Mouse (Mus musculus) gastrocnemius, postnatal 25 days (tissue): ENCODE measurements around the gene Bmp2. TPM values are rescaled to one million over a fixed set of nuclear protein-coding genes. Genes with fewer than 3 reads are reported as not detected.

Source experiments
- DNase-seq: peaks from one replicate; pipeline ENCODE4 v3.0.0; 2022
- long read RNA-seq, 2 experiments: library from polyadenylated mRNA; stranded (forward); transcript quantifications; one replicate each; pipeline ENCODE4 v2.0.0; 2021
- total RNA-seq, 2 experiments: library from RNA; stranded (reverse); gene quantifications; 1 replicate in 1 of 2; 2 replicates in 1 of 2; pipeline ENCODE4 v1.2.3; 2021

Bmp2 gene
- 1 to 10 TPM in 1 of 2 experiments, under 1 TPM in 1; 0.86 to 1.9 TPM for total RNA-seq
- long read RNA-seq, experiment 1, partial matches to known transcripts, result 0 of 7 reads
- long read RNA-seq, experiment 1, other reads (novel, unspliced or antisense), result 6 of 7 reads
- long read RNA-seq, experiment 2, partial matches to known transcripts, result 0 of 2 reads
- long read RNA-seq, experiment 2, other reads (novel, unspliced or antisense), result 0 of 2 reads

DNA sequence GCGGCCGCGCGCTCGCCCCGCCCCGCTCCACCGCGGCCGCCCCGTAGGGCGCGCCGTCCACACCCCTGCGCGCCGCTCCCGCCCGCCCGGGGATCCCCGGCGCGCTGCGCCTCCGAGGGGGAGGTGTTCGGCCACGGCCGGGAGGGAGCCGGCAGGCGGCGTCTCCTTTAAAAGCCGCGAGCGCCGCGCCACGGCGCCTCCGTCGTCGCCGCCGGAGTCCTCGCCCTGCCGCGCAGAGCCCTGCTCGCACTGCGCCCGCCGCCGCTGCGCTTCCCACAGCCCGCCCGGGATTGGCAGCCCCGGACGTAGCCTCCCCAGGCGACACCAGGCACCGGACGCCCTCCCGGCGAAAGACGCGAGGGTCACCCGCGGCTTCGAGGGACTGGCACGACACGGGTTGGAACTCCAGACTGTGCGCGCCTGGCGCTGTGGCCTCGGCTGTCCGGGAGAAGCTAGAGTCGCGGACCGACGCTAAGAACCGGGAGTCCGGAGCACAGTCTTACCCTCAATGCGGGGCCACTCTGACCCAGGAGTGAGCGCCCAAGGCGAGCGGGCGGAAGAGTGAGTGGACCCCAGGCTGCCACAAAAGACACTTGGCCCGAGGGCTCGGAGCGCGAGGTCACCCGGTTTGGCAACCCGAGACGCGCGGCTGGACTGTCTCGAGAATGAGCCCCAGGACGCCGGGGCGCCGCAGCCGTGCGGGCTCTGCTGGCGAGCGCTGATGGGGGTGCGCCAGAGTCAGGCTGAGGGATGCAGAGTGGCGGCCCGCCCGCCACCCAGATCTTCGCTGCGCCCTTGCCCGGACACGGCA, at the start of gene Bmp2:
Gene Bmp2 (plus strand): TSS at position 129 of the 811 bp plus-strand sequence.
- DNase-seq, result peak; percentile 74

DNA sequence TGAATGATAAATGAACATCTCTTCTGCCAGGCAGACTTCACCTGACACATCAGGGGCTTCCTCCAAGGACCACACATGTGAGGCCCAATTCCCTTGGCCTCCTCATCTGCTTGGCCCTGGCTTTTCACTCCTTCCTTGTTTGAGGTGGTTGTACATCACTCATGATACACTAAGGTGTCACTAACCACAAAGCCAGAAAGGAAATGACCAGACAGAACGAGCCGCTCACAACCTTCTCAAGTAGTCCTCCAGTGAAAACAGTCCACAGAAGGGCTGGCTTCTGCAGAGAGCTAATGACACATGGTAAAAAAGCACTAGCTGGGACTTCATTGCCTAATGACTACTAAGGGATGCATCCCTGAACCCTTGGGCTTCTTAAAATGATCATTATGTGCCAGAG, 46.3 kb upstream of the Bmp2 start:
- DNase-seq, result no peak

DNA sequence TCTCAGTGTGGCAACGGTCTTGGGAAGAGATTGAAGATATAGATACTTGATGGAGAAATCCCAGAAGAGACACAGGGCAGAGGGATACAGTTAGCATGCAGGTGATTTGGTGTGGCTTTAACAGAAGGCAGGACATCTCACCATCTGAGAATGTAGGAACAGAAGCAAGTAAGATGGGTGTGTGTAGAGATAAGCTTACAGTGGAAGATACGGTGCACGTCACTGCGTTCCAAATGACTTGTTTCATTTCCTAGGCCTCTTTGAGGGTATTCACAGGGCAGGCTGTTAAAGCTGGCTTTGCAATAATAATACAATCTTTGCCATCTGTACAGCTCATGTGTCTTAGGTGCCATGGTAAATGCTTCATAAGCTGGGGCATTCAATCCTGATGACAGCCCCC, 44.9 kb upstream of the Bmp2 start:
- DNase-seq, result no peak

DNA sequence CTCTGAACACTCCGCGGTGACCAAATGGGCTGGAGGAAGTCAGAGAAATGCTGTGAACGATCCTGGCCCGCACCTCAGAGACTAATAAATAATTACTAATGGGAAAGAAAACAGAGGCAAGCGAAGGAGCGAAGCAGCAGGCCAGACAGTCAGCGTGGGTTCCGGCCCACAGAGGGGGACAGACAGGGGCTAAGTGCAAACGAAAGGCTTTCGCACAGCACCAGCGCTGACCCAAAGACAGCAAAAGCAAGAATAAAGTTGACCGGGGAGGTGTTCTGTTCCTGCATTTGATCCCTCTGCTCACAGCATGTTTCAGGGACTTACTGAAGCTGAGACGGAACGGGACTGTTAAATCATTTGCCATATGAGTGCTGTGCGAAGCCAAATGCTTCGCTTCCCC, 42.8 kb upstream of the Bmp2 start:
- DNase-seq, result no peak

DNA sequence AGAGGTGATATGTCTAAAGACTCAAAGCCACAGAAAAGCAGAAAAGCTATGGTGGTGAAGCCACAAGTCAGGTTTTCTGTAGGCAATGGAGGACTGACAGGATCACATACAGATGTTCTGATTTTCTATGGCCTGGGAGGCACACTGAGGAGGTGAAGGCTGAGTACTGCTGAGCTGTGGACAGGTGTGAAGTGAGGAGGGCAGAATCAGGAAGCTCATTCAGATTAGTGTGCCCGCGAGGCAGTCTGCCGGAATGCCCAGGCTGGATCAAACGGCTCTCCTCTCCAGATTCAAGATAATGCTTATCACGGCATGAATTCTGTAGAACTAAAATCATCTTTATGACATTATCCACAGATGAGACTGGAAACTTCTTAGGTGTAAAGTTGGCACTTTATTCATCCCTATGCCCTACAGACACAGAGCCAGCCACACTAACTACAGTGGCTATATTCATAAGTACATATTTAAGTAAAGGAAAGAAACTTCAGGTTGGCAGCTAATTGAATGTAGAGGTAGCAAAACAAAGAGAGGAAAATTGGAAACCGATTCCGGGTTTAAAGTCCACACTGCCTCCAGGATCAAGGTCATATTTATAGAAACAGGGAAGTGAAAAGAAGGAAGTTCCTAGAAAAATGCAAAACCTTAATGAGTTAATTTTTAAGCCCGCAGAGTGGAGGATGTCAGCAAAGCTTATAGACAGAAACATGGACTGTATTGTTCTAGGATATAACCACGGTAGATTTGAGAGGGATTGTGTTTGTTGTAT, 40.8 kb upstream of the Bmp2 start:
- no peak for DNase-seq

DNA sequence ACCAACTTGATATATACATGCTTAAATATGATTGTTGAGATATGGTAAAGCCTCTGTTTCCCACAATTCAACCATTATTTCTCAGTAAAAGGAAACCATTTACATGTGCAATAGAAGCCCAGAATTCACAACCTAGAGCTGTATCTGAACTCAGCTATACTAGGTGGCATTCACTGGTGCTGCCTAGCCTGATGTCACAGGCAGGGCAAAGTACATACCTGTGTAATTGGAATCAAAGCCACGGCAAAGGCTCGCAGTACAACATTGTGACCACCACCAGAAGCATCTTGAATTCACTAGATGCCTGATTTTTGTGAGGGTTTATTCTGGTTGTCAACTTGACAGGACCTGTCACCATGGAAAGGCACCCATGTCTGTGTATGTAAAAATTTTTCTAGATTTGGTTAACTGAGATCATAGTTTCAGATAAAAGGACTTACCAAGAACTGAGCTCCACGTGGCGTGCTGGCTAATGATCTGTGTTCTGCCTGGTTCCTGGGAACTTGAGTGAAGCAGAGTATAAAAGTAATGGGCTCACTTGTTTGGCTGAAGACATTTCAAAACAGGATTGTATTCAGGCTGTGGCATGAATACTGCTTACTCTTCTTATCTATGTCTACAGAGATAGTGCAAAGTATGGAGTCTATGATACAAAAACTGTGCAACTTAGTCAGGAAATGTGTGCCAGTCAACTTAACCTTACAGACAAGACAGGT, 35.5 kb upstream of the Bmp2 start:
- no peak for DNase-seq

DNA sequence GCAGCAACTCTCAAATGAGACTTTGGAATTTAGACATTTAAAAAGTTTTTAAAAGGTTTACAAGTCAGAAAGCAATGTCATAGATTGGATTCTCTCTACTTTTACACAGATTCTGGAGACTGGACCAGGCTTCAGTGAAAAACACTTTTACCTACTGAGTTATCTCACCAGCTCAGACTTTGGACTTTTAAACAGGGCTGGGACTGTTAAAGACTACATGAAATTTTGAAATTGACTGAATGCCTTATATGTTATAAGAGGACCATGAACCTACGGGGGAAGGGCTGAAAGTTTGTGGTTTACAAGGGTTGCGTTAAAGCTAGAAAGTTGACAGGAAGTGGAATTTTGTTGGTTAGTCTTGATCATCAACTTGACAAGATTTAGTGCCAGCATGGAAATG, 34.1 kb upstream of the Bmp2 start:
- no peak for DNase-seq

DNA sequence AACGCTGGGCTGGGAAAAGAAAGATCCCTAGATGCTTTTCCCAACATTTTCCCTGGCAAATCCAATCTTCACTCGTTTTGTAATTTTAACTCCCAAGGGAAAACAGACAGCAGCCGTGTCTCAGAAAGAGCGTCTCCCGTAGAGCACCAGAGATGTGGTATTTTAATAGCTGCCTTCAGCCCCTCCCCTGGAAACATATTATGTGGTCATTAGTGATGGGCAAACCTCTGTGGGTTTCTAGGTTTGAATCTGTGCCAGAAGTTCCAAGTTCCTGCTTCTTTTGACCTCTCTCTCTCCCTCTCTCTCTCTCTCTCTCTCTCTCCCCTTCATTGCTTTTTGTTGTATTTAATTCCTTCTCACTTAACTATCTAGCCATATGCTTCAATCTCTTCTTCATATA, 30.8 kb upstream of the Bmp2 start:
- DNase-seq, result no peak

DNA sequence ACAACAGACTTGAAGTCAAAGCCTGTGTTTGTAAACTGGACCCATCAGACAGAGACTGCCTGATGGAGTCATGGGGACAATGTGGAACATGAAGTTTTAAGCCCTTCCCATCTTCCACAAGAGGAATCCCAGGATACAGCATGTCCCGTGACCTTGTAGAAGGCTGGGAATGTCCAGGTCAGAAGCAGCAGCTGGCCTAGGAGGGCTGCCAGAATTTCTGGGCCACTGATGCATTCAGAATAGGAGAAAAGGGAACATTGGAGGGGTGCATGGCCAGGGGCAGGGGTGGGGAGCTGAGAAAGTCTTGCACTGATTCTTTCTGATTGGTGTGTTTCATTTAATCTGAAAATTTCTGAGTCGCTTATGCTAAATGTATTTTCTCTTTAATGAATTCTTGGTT, 29.8 kb upstream of the Bmp2 start:
- DNase-seq, result peak; percentile 73

DNA sequence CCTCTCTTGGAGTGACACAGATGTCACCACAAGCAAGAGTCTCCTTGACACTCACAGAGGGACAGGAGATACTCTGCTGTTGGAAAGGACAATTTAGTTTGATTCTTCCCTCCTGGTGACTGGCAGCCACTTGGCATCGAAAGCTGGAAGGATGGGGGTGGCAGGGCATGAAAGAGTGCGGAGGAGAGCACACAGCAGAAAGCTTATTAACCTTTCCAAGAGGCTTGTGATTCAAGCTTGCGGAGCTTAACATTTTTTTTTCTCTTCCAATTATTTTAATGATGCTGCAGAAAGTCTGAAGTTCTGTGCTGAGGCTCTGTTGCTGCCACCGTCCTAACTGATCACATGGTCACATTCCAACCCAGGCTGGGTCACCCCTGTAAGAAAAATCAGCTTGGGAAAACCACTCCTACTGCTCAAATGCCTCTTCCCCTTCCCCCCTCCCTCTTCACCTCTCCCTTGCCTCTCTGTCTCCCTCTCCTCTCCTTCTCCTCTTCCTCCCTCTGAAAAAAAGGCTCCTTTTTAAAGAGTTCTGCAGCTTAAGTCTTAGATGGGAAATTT, 26.3 kb upstream of the Bmp2 start:
- DNase-seq, result no peak

DNA sequence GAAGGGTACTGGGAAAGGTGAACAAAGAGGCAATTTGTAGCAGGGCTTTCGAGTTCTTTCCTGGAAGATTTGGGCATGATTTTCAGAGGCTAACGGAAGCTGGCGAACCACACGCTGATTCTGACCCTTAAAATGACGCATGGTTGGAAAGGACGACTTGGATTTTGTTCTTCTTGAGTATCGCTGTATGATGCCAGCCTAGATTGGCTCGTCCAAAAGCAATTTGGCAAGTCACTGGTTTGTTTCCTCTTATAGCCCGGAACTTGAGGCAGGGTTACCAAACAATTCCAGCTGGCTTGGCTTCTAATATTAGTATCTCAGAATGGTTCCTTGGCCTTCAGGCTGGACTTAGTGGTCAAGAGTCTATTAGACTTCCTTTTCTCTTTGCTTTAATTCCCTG, 22.6 kb upstream of the Bmp2 start:
- peak; percentile 58 for DNase-seq

DNA sequence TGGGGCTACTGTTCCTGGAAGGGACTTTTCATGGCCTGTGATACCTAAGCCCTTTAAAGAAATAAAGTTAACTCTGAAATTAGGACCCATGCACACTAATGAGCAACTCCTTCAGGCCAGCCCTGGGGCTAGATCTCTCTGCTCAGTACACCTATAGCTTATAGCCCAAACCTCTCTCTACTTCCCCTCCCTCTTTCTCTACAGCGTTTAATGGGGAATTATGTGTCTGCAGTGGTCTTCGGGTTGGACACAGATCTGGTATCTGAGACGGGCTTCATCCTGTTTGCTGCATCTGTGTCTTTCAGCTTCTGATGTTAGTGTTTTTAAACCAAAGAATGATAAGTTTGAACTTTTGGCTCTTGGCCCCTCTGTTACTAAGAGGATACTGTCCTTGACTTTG, 18.9 kb upstream of the Bmp2 start:
- no peak for DNase-seq

DNA sequence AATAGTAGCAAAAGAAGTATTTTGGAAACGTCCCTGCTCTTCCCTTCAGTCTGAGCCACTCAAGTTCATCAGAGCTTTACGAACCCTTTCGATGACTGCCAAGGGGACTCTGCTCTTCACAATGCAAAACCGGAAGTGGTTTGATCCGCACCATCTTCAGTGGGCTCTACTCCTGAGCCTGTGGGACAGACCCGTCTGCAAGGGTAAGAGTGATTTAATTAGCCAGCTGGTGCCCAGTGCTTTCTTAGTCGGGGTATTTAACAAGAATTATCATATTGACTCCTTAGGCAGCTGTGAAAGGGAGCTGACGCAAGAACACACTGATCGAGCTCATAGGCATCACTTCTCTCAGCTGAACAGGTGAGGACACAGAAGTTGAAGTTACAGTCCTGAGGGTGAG, 16.5 kb upstream of the Bmp2 start:
- DNase-seq, result no peak

DNA sequence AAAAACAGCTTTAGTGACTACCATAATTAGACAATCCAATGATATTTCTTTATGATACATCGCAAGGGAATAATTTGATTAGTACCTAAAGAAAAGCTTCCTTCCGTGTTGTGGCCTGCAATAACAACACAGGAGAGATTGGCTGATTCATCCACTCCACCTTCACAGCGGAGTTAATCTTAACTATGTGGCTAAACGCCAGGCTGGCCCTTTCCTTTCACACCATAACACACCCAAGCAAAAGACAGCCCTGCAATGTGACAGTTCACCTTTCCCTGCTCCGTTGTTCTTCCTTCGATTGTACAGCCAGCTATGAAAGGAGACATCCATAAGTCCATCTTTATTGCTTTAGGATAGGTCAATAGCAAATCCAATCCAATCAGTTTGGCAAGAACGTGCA, 15.1 kb upstream of the Bmp2 start:
- DNase-seq, result no peak

DNA sequence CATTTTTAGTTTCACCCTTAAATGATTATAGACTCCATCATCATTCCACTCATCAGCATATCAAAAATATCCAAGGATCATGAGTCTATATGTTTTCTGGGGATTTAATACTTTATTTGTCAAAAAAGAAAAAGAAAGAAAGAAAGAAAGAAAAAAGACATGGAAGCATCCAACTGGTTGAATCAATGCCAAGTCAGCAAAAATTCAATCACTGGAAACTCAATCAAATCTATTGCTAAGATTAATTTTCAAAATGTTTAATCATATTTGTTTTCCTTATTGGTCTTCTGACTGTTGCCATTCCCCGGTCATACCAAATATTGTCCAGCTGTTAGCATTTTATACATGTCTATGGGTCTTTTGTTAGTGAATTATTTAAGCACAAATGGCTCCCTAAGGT, 11.3 kb upstream of the Bmp2 start:
- DNase-seq, result no peak

DNA sequence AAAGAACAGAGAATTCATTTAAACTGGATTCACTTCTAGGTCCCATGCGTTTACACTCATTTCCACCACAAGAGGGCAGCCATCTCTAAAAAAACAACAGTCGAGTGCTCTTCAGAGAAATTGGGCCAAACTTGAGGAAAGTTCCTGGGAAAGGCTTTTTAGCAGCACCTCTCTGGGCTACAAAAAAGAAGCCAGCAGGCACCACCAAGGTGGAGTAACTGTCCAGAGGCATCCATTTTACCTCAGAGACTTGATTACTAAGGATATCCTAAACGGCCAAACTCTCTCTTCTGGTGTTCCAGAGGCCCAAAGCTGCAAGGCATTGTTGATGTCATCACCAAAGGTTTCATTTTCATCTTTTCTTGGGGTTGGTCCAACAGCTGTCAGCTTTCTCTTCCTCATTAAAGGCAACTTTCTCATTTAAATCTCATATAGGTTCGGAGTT, 1.7 kb upstream of the Bmp2 start:
- DNase-seq, result no peak

DNA sequence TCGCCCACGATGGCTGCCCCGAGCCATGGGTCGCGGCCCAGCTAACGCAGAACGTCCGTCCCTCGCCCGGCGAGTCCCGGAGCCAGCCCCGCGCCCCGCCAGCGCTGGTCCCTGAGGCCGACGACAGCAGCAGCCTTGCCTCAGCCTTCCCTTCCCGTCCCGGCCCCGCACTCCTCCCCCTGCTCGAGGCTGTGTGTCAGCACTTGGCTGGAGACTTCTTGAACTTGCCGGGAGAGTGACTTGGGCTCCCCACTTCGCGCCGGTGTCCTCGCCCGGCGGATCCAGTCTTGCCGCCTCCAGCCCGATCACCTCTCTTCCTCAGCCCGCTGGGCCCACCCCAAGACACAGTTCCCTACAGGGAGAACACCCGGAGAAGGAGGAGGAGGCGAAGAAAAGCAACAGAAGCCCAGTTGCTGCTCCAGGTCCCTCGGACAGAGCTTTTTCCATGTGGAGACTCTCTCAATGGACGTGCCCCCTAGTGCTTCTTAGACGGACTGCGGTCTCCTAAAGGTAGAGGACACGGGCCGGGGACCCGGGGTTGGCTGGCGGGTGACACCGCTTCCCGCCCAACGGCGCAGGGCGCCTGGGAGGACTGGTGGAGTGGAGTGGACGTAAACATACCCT, 995 bp downstream of the Bmp2 start:
- peak; percentile 46 for DNase-seq

DNA sequence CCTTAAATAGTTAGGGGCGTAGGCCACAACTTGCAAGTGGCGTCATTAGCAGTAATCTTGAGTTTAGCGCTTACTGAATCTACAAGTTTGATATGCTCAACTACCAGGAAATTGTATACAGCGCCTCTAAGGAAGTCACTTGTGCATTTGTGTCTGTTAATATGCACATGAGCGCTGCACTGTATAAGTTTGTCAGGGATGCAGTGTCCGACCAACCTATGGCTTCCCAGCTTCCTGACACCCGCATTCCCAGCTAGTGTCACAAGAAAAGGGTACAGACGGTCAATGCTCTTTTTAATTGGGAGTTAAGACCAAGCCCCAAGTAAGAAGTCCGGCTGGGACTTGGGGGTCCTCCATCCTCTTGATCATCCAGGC, 1.9 kb downstream of the Bmp2 start:
- no peak for DNase-seq

DNA sequence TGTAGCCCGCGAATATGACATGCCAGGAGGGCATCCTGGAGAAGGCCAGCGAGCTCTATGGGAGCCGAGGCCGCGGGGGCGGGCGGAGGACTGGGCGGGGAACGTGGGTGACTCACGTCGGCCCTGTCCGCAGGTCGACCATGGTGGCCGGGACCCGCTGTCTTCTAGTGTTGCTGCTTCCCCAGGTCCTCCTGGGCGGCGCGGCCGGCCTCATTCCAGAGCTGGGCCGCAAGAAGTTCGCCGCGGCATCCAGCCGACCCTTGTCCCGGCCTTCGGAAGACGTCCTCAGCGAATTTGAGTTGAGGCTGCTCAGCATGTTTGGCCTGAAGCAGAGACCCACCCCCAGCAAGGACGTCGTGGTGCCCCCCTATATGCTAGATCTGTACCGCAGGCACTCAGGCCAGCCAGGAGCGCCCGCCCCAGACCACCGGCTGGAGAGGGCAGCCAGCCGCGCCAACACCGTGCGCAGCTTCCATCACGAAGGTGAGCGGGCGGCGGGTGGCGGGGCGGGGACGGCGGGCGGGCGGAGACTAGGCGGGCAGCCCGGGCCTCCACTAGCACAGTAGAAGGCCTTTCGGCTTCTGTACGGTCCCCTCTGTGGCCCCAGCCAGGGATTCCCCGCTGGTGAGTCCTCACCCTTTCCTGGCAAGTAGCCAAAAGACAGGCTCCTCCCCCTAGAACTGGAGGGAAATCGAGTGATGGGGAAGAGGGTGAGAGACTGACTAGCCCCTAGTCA, 2.5 kb downstream of the Bmp2 start:
- peak; percentile 36 for DNase-seq

DNA sequence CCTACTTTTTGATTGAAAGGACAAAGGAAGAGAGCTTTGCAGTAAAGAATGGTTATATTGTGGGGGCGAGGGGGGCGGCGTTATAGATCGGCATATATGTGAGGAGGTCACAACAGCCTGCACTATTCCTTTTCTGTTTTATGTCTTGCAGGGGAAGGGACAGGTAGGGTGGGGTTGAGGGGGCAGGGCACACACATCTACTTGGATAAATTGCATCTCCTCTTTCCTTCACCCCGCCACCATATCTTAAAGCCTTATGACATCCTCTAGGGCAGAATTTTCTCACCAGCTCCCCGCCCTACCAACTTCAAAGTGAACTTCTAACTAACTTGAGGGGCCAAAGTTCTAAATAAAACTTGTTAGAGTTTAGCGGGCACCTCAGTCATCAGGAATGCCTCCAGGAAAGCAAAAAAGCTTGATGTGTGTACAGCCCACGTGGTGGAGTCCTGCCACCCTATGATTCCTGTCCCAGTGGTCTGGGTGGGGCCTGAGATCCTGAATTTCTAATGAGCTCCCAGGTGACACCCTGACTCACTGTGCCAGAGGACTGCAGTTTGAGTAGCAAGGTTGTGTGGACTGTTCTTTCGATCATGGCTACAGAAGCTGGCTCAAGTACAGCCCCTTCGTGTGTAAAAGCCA, 12.4 kb downstream of the Bmp2 start:
- no peak for DNase-seq

DNA sequence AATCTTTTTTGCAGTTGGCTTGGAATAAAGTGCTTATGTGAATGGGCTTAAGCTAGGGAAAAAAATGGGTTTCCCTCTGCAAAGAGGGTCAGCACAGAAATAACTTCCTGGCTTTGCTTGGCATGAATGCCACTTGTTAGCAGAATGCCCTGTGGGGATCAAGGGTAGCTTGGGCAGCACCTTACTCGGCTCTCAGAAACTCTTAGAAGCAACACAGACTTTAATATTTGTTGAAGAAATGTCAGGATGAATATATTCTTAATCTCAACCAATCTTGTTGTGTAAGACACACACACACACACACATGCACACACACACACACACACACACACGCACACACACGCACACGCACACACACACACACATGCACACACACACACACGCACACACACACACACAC, 13.5 kb downstream of the Bmp2 start:
- DNase-seq, result no peak
